Mouse (Mus musculus) testis, postnatal 14 days (tissue): Measurements from ENCODE around the gene Lasp1.
"Not testable (repeated sequence)": the region's sequence is repeated elsewhere in the genome, so short reads cannot be mapped to it uniquely, and the experiment has no call there.

Experiments used
- DNase-seq: peaks from one replicate; pipeline ENCODE4 v3.0.0; 2021; ENCODE audit warnings: low spot score

The Lasp1 gene

DNA sequence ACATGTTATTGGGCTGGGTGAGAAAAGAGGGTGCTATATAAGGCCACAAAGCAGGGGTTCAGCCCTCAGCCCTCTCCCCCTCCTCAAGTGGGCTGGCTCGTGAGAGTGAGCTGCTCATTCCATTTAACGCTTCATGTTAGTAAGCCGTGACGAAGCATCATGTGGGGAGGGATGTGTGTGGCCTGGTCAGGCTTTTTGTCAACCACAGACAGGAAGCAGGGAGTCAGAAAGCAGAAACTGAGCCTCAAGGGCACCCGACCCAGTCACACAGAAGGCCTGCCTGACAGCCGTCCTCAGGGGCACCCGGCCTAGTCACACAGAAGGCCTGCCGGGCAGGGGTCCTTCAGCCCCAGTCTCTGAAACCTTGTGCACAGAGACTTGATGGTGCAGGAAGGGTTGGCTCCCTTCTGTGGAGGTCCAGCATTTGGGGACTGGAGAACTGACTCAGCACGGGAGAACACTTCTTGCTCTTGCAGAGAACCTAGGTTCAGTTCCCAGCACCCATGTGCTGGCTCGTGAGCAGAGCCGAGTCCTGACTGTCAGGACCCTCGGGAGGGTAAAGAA is 31.2 kb downstream of the Lasp1 start:
- no peak for DNase-seq

DNA sequence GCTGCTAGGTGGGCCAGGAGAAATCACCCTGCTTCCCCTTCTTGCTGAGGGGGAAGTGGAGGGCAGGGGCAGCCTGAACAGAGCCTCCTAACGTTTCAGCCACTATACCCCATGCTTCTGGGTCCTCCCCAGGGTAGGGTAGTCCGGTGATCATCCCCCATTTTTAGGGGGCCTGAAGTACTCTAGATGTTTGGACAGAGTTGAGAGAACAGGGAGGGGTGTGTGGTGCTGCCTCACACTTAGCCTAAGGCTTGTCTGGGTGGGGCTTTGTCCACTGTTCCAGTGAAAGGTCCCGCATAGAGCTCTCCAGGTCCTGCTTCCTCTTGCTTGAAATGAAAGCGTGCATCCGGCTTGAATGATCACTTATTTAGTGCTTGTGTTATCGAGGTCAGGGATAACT is 31.7 kb downstream of the Lasp1 start:
- no peak for DNase-seq

DNA sequence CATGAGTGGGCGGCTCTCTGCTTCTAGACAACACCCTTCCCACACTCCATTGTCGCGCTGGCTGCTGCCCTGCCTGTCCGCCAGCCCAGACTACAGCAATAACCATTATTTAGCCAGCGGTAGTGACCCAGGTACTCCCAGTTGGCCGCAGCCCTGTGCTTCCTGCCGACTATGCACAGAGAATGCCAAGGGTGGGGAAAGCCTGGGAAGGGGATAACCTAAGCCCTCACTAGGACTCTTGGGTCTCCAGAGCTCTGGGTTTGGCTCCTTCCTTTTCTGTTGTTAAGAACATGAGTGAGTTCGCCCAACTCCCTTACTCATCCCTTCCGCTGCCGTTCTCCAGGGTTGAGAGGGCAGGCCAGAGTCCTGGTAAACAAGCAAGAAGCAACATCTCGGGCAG is 33.2 kb downstream of the Lasp1 start:
- no peak for DNase-seq

DNA sequence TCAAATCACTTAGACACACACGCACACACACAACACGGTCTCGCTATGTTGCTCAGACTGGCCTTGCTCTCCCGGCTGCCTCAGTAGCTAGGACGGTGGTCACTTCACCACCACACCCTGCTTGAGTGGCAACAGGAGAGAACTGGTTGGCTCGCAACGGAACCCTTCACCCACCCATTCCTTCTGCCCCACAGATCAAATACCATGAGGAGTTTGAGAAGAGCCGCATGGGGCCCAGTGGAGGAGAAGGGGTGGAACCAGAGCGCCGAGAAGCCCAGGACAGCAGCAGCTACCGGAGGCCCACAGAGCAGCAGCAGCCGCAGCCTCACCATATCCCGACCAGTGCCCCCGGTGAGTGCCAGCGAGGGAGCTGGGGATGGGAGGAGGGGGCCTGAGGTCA is 34.6 kb downstream of the Lasp1 start:
- DNase-seq = no peak

DNA sequence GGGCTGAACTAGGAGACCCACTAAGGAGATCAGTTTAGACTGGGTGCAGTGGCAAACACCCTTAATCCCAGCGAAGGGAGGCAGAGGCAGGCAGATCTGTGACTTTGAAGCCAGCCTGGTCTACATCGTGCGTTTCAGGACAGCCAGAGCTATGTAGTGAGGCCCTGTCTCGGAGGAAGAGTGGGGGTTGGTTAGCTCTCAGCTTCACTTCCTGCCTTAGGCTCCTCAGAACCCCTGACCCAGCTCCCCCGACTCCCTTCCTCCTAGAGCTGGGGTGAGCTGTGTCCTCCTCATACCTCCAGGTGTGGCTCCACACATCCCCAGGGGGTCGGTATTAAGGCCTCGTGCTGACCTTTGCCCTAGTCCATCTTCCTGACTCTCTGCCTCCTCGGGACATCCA is 37.7 kb downstream of the Lasp1 start:
- DNase-seq = no peak

DNA sequence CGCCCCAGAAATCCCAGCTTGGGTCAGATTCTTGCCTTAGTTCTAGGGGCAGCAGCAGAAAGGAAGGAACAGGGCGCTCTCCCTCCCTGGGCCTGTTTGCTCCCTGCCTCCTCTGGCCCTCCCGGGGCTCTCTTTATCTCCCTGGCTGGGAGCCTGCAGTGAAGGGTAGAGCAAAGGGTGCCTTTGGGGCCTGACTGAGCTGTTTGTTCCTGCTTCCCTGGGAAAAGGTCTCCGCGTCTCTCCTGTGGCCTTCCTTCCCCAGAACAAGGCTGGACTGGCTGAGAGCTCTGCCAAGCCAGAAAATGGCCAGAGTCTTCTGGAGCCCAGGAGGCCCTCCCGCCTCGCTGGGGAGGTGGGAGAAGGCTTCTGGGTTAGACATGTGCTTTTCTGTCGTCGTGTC is 38.3 kb downstream of the Lasp1 start:
- DNase-seq = peak; percentile 64

DNA sequence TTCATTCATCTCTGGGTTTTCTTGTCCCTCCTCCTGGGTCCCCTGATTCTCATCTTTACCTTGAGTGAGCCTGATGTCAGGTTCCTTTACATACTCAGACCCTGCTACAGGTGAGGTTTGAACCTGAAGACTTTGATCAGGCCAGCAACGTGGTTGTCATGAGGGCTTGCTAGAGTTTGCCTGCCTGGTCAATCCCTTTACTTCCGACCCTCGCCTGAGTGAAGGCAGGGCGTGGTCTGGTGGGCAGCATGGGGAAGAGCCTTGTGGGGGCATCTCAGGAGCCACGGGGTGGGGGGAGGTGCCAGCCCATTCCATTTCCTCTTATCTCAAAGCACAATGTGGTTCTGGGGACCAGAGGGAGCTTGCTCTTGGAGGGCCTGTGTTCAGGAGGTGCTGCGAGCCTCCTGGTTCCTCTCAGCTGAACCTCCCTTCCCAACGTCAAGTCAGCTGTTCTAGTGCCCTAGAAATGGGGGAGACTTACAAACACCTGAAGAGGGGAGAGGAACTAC is 38.9 kb downstream of the Lasp1 start:
- no peak for DNase-seq

DNA sequence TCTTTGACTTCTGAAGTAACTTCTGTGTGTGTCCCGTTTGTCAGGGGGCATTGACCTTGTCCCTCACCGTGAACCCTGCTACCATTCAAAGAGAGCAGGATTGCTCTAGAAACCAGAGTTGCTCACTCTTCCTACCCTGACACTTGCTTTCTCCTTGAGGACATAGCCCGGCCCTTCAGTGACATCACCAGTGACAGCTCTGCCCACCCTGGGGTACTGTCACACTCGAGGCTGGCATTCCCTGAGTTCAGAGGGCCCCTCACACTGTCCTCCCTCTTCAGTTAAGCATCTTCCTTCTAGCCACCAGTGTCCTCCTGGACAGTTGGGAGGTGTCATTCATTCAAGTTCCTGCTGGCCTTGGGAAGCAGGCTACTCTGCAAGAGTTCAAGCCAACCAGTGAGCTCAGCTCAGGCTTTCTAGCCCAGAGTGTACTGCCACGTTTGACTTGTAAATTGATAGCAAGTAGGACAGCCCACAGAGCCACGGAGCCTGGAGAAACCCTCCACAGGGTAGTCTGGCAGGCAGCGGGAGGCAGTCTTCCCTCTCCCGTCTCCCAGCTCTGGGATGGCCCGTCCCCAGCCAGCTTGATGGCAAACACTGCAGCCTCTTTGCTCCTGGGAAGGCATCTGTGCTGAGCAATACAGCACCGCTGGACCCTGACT is 40.1 kb downstream of the Lasp1 start:
- no peak for DNase-seq

DNA sequence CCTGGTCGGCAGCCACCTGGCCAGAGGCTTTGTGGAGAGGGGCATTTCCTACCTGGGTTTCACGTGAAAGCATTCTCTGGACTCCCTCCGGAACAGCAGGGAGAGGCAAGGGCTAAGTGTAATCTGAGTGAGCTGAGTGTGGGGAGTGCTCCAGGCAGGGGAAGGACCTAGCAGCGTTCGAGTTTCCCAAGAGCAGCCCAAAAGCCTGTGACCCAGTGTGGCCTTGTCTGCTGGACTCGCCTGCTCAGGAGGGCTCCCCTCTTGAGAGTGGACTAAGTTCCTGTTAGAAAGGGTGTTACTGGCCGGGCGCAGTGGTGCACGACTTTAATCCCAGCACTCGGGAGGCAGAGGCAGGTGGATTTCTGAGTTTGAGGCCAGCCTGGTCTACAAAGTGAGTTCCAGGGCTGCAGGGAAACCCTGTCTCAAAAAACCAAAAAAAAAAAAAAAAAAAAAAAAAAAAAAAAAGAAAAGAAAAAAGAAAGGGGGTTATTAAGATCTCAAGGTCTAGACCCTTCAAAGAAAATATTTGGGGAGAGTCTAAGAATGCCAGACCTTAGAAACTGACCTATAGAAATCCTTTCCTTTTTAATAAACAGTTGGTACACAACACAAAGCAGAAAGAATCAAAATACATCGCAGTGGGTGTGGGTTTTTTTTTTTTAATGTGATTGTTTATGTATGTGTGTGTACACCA is 40.8 kb downstream of the Lasp1 start:
- no peak for DNase-seq

DNA sequence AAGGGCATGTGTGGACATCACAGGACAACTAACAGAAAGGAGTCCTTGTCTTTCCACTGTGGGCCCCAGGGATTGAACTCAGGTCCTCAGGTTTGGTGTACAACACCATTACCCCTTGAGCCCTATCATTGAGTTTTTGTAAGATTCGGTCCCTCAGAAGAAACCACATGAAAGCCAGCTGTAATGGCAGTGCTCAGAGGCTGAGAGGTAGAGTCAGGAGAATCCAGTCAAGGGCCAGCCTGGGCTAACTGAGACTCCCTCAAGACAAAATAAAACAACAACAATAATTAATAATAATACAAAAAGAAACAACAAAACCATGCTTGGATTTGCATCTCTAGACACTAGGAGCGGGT is 41.3 kb downstream of the Lasp1 start:
- DNase-seq = no peak

DNA sequence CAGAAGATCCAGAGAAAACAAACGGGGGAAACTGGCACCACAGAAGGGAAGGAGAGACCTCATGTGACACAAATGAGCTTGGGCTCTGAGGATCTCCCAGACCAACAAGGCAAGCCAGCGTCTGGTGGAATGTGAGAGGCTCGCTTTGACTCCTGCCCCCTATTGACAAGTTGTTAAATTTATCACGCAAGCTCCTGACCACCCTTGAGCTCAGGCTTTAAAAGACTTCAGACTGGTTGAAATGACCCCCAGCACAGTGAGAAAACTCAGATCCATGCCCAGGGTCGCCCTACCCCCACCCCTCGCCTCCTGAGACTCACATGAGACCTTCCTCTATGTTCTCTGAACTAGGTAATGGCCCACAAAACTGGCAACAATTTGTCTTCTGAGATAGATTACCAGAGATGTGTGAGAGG is 41.7 kb downstream of the Lasp1 start, which contains the start of gene B230217C12Rik:
Gene B230217C12Rik (plus strand): TSS at position 242 of the 416 bp plus-strand sequence.
- no peak for DNase-seq

DNA sequence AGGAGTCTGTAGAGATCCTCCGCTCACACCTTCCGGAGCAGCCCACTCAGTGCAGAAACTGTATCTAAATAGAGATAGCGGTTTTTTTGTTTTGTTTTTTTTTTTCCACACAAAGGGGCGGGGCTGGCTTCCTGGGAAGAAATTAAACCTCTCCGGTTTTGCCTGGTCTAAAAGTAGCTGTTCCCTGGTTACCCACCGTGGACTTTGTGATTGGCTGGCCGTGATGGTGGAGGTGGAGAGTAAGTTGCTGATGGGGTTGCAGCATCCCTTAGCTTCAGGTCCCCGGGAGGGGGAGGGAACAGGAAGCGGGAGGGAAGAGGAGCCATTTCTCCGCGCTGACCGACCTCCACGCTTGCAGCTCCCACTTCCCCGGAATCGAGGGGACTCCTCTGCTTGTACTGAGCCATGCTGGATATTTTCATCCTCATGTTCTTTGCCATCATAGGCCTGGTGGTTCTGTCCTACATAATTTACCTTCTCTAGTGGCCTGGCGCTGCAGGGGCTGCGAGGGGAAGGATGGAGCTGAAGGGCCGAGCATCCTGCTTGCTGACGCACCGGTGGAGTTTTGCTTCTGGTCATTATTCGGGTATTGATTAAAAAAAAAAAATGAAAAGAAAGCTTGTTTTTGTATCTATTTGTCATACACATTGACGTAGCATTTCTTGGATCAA is 42.3 kb downstream of the Lasp1 start:
- DNase-seq = peak; percentile 84

DNA sequence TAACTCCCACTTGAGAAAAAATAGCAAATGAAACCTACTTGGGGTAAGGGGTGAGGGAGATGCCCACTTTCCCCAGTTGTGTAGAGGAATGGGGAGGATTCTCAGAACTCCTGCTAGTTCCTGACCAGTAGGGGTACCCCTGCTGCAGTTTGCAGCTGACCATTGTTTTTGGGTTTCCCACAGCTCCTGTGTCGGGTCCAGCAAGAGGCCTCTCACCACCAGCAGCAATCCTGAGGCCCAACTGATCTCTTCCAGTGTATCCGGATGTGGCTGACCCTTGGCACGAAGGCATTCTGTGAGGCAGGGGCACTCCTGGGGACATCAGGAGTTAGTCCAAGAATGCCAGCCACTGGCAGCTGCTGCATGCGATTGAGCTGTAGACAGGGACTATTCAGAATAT is 43.2 kb downstream of the Lasp1 start:
- no peak for DNase-seq

DNA sequence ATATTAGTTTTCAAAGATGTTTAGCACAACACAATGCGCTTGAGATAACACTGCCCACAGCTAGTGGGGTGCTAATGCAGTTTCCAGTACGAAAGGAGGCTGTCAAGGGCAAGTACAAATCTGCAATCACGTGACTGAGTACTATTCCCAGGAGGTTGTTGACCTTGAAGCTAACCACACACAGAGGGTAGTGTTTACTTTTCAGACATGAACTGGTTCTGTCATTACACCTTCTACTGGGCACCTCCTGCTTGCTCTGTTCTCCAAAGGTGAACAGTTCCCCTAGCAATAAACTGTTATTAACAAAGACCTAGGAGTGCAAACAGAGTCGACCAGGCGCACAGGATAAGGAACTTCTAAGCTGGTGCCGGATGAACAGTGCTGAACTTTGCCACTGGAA is 51.6 kb downstream of the Lasp1 start:
- DNase-seq = no peak

DNA sequence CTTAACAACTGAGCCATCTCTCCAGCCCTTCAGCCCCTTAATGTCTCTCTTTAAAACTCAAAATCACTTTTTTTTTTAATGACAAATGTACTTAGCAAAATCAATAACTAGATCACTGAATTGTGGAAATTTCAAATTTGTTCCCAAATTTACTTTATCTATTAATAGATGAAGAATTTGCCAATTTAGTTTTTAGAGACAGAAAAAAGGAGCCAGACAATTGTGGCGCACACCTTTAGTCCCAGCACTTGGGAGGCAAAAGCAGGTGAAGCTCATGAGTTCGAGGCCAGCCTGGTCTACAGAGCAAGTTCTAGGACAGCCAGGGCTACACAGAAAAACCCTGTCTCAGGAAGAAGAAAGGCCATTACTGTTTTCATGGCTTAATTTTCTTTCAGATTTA is 52.8 kb downstream of the Lasp1 start:
- DNase-seq = no peak

DNA sequence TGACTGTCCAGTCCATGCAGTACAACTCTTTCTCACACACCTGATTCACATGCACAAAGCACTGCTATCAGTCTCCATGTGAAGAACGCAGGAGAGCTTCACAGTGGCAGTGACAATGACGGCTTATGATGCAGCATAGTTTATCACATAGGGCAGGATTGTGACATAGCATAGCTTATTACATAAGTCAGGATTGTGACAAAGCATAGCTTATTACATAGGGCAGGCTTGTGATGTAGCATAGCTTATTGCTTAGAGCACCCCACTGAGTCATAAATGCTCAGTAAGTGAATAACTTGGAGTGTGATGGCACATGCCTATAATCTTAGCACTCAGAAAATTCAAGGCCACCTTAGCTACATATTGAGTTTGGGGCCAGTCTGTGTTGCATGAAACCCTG is 56.7 kb downstream of the Lasp1 start:
- no peak for DNase-seq

DNA sequence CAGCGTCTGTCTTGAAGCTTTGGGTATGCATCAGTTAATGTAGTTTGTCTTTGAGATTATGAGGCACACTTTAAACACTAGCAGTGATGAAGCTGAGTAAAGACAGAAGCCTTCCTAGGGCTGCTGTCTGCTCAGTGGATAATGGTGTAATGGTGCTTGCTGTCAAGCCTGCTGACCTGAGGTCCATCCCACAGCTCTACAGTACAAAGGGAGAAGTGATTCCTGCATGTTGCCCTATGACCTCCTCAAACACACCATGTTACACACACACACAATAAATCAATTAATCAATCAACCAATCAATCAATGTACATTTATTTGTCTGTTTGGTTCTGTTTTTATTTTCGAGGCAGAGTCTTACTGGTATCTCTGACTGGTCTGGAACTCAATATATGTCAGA is 63.3 kb downstream of the Lasp1 start:
- DNase-seq = no peak

DNA sequence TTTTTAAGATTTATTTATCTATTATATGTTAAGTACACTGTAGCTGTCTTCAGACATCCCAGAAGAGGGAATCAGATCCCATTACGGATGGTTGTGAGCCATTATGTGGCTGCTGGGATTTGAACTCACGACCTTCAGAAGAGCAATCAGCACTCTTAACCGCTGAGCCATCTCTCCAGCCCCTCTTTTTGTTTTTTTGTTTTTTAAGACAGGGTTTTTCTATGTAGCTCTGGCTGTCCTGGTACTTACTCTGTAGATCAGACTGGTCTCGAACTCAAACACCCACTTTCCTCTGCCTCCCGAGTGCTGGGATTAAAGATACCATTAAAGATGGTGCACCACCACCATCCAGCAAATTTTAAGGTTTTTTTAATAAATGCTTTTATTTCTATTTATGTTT is 66.6 kb downstream of the Lasp1 start:
- no peak for DNase-seq

DNA sequence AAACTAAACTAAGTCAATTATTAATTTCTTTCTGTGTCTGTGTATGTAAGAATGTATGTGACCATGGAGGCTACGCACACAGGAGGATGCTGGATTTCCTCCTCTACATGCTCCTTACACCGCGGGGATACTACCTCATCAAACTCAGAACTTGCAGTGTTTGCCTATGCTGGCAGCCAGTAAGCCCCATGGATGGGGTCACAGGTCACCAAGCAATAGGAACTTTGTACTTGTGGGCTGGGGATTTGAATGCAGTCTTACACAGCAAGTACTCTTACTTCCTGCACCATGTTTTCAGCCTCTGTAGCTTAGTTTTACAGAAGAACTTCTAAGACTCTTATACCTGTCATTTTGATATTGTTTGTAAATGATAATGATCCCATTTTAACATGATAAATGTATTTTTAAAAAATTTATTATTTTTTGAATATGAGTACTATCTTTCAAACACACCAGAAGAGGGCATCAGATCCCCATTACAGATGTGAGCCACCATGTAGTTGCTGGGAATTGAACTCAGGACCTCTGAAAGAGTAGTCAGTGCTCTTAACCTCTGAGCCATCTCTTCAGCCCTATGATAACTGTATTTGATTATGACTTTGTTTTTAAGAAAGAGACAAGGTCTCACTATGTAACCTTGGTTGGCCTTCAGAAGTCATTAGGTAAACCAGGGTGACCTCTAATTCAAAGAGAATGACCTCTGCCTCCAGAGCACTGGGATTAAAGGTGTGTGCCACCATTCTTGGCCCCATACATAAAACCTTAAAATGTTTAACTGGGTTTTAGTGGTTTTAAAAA is 67.5 kb downstream of the Lasp1 start:
- DNase-seq = no peak

DNA sequence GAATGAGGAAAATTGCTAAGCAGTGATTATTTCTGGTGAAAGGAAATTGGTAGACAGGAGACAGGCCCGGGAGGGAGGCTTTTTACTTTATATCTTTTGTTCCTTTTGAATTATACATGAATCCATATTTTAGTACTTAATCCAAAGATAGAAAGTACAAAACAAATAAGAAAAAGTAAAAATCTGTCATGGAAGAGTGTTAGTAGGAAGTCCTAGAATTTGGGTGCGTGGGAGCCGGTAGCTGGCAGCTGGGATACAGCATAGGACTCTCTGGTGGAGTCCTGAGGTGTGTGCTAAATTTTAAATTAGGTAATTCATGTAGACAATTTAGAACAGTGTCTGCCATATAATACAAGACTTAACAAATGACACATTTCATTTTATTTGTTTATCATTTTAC is 68.8 kb downstream of the Lasp1 start:
- DNase-seq = no peak

DNA sequence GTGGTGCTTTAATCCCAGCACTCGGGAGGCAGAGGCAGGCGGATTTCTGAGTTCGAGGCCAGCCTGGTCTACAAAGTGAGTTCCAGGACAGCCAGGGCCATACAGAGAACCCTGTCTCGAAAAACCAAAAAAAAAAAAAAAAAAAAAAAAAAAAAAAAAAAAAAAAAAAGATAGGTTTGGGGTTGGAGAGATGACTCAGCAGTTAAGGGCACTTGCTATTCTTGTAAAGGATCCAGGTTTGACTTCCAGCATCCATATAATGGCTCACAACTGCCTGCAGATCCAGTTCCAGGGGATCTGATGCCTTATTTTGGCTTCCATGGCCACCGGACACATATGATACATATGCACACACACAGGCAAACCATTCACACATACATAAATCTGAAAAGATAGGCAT is 73.6 kb downstream of the Lasp1 start:
- DNase-seq = not testable (repeated sequence)

DNA sequence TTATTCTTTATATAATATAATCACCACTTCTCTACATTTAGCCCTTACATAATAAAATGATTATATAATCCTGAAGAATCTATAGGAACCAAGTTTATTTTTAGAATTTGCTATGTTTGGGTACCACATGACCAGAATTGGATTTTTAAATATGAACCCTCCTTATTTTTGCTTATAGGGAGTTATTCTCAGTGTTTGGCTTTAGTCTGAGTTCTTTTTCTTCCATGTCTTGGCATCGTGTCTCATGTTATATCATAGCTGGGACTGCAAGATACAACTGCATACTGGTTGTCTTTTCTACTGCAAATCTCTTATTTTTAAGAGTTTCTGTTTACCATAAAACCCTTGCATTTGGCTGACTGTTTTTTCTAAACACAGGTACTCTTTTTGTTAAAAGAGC is 75.6 kb downstream of the Lasp1 start:
- no peak for DNase-seq
